Mouse (Mus musculus) heart, embryonic 11.5 days (tissue): ENCODE measurements around the gene Rasgrp2. TPM values are rescaled to one million over a fixed set of nuclear protein-coding genes. Genes with fewer than 3 reads are reported as not detected.

Experiments
- ATAC-seq: fragments of 200-750 bp; cut with Nextera tagmentation; replicated peaks from 2 replicates; pipeline ENCODE4 v1.8.0; 2017; ENCODE audit warnings: moderate library complexity; ENCODE audit not compliant: insufficient number of reproducible peaks, low FRiP score, low TSS enrichment
- H3K27ac ChIP-seq: fragments of 300-500 bp; sonication (generic); 2 replicates; pipeline ENCODE4 v1.5.1; 2014; ENCODE audit warnings: mild to moderate bottlenecking, low read depth, low read length
- H3K27me3 ChIP-seq: fragments of 300-500 bp; sonication (generic); 2 replicates; pipeline ENCODE4 v1.6.1; 2014; ENCODE audit warnings: mild to moderate bottlenecking, low read length, mixed read lengths; ENCODE audit not compliant: control insufficient read depth, insufficient read depth
- H3K36me3 ChIP-seq: fragments of 300-500 bp; sonication (generic); 2 replicates; pipeline ENCODE4 v1.6.1; 2014; ENCODE audit warnings: mild to moderate bottlenecking, low read length, moderate library complexity, mixed read lengths; ENCODE audit not compliant: control insufficient read depth, insufficient read depth
- H3K4me1 ChIP-seq: fragments of 300-500 bp; sonication (generic); 2 replicates; pipeline ENCODE4 v1.6.1; 2014; ENCODE audit warnings: low read length; ENCODE audit not compliant: control insufficient read depth, insufficient read depth
- H3K4me2 ChIP-seq: fragments of 300-500 bp; sonication (generic); 2 replicates; pipeline ENCODE4 v1.6.1; 2014; ENCODE audit warnings: mild to moderate bottlenecking, moderate library complexity
- H3K4me3 ChIP-seq: fragments of 300-500 bp; sonication (generic); 2 replicates; pipeline ENCODE4 v1.5.1; 2014; ENCODE audit warnings: low read depth, low read length
- H3K9ac ChIP-seq: fragments of 300-500 bp; sonication (generic); 2 replicates; pipeline ENCODE4 v1.6.1; 2014; ENCODE audit warnings: mild to moderate bottlenecking, low read depth, low read length, moderate library complexity
- H3K9me3 ChIP-seq: fragments of 300-500 bp; sonication (generic); replicated peaks from 2 replicates; pipeline ENCODE4 v1.6.1; 2016; ENCODE audit warnings: low read length; ENCODE audit not compliant: control insufficient read depth
- WGBS: fragments of 180-500 bp; shearing (Covaris S2); extraction: QIAGEN DNeasy Blood & Tissue Kit; methylation state at CpG from one replicate; pipeline ENCODE4 v1.1.7; 2014; ENCODE audit not compliant: insufficient replicate concordance; 5-methylcytosine and 5-hydroxymethylcytosine counted together
- polyA plus RNA-seq: library from polyadenylated mRNA; unstranded; fragments of >200 nt; fragmentation: Nextera tagmentation; extraction: Ambion mirVana; gene quantifications from 2 replicates; pipeline ENCODE4 v1.2.1, GENCODE M21; 2014

The Rasgrp2 gene
- polyA plus RNA-seq, 1 experiment from 2014 or later, result 42.7 TPM

- no peak overlapping the region for H3K27ac ChIP-seq
- H3K9ac ChIP-seq, result no peak overlapping the region
- ATAC-seq, result no peak
- no peaks in the 10 kb centered on the region for H3K9me3 ChIP-seq
- H3K4me3 ChIP-seq, result no peak overlapping the region
- peaks cover 22% of the 10 kb centered on the region for H3K4me1 ChIP-seq
- H3K36me3 ChIP-seq, result no peaks in the 10 kb centered on the region
- H3K4me2 ChIP-seq, result no peak overlapping the region
- 65% methylated on average over 12 of the region's 12 CpGs for WGBS
- H3K27me3 ChIP-seq, result peaks cover 57% of the 10 kb centered on the region
These were observed 18.0 kb downstream of the Rasgrp2 start for GRCm38 (mm10) chr19:6416894-6417761.

GRCm38 (mm10) chr19:6418233-6418879 is 19.2 kb downstream of the Rasgrp2 start, which contains the start of gene Nrxn2:
Gene Nrxn2, plus strand, starts transcription at chr19:6418731.
- H3K9ac ChIP-seq, result peak within 1 kb of the TSS; percentile 46; the same call in 1 of the 2 replicates
- ATAC-seq, result peak; percentile 47; the same call in 1 of the 2 replicates
- H3K27ac ChIP-seq, result no peak within 1 kb of the TSS
- peaks cover 22% of the 10 kb centered on the region for H3K4me1 ChIP-seq
- no peaks in the 10 kb centered on the region for H3K9me3 ChIP-seq
- H3K4me2 ChIP-seq, result peak within 1 kb of the TSS; percentile 91
- peak within 1 kb of the TSS; percentile 49 for H3K4me3 ChIP-seq
- under 1% methylated on average over 41 of the region's 46 CpGs for WGBS
- H3K36me3 ChIP-seq, result no peaks in the 10 kb centered on the region
- H3K27me3 ChIP-seq, result peaks cover 64% of the 10 kb centered on the region

GRCm38 (mm10) chr19:6418984-6419692 is 20.0 kb downstream of the Rasgrp2 start:
- Histone ChIP-seq H3K4me1 (peaks cover 22% of the 10 kb centered on the region), H3K36me3 (no peaks in the 10 kb centered on the region), H3K27me3 (peaks cover 69% of the 10 kb centered on the region), H3K4me3 (peak overlapping the region; percentile 49), H3K27ac (no peak overlapping the region), H3K9ac (no peak overlapping the region), H3K4me2 (peak overlapping the region; percentile 91), H3K9me3 (no peaks in the 10 kb centered on the region)
- ATAC-seq, result no peak
- WGBS, result 12% methylated on average over 21 of the region's 23 CpGs

GRCm38 (mm10) chr19:6419805-6420310 is 20.7 kb downstream of the Rasgrp2 start:
- WGBS, result 59% methylated on average over 9 of the region's 9 CpGs
- no peak for ATAC-seq
- no peak overlapping the region for H3K27ac ChIP-seq
- H3K27me3 ChIP-seq, result peaks cover 73% of the 10 kb centered on the region
- peaks cover 22% of the 10 kb centered on the region for H3K4me1 ChIP-seq
- no peaks in the 10 kb centered on the region for H3K9me3 ChIP-seq
- no peak overlapping the region for H3K4me3 ChIP-seq
- no peak overlapping the region for H3K9ac ChIP-seq
- H3K4me2 ChIP-seq, result no peak overlapping the region
- no peaks in the 10 kb centered on the region for H3K36me3 ChIP-seq

GRCm38 (mm10) chr19:6420481-6421210 is 21.5 kb downstream of the Rasgrp2 start:
- Histone ChIP-seq H3K27me3 (peaks cover 75% of the 10 kb centered on the region), H3K4me1 (peaks cover 22% of the 10 kb centered on the region), H3K27ac (no peak overlapping the region), H3K36me3 (no peaks in the 10 kb centered on the region), H3K4me3 (no peak overlapping the region), H3K4me2 (no peak overlapping the region), H3K9ac (no peak overlapping the region), H3K9me3 (no peaks in the 10 kb centered on the region)
- WGBS, result 55% methylated on average over 17 of the region's 19 CpGs
- ATAC-seq, result no peak

- Histone ChIP-seq H3K9me3 (no peaks in the 10 kb centered on the region), H3K4me2 (no peak overlapping the region), H3K36me3 (no peaks in the 10 kb centered on the region), H3K27me3 (peaks cover 80% of the 10 kb centered on the region), H3K4me1 (peaks cover 17% of the 10 kb centered on the region), H3K9ac (no peak overlapping the region), H3K27ac (no peak overlapping the region), H3K4me3 (no peak overlapping the region)
- 66% methylated on average over 9 of the region's 9 CpGs for WGBS
- ATAC-seq, result no peak
These were observed 22.1 kb downstream of the Rasgrp2 start for GRCm38 (mm10) chr19:6421211-6421590.

- H3K4me1 ChIP-seq, result peaks cover 8% of the 10 kb centered on the region
- H3K36me3 ChIP-seq, result no peaks in the 10 kb centered on the region
- peaks cover 86% of the 10 kb centered on the region for H3K27me3 ChIP-seq
- no peak overlapping the region for H3K9ac ChIP-seq
- no peak overlapping the region for H3K4me2 ChIP-seq
- ATAC-seq, result no peak
- 62% methylated on average over 7 of the region's 7 CpGs for WGBS
- no peak overlapping the region for H3K27ac ChIP-seq
- H3K4me3 ChIP-seq, result no peak overlapping the region
- no peaks in the 10 kb centered on the region for H3K9me3 ChIP-seq
These were observed 22.9 kb downstream of the Rasgrp2 start for GRCm38 (mm10) chr19:6422014-6422413.

GRCm38 (mm10) chr19:6423241-6423640 is 24.1 kb downstream of the Rasgrp2 start:
- Histone ChIP-seq H3K4me2 (no peak overlapping the region), H3K27me3 (peaks cover 86% of the 10 kb centered on the region), H3K9me3 (no peaks in the 10 kb centered on the region), H3K4me1 (peaks cover 15% of the 10 kb centered on the region), H3K9ac (no peak overlapping the region), H3K36me3 (no peaks in the 10 kb centered on the region), H3K4me3 (no peak overlapping the region), H3K27ac (no peak overlapping the region)
- ATAC-seq, result no peak
- WGBS, result 80% methylated on average over 16 of the region's 16 CpGs
